Mouse (Mus musculus): ENCODE measurements around the gene Myo10.

Myo10 gene

GRCm38 (mm10) chr15:25611178-25611577 is 11.1 kb upstream of the Myo10 start:
- DNase-seq (ENCODE audit: low spot score in 2 of 2): no peak

DNA sequence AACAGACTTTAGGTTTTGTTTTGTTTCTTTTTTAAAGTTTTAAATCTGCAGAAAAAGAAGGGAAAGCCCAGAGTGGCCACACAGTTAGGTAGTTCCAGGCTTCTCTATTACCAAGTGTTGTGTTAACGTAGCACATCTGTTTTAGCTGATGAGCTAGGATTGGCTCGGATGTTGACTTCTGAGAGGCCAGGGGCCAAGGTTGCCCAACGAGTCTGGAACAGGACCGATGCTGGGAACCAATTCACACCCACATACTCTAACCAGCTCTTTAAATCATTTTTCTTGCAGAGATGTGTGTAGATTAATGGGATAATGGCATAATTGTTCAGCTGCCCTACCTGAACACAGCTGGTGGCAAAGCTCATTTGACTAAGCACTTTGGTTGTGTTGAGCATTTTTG is 1.8 kb upstream of the Myo10 start:
- DNase-seq (ENCODE audit: low spot score in 2 of 2): no peak

DNA sequence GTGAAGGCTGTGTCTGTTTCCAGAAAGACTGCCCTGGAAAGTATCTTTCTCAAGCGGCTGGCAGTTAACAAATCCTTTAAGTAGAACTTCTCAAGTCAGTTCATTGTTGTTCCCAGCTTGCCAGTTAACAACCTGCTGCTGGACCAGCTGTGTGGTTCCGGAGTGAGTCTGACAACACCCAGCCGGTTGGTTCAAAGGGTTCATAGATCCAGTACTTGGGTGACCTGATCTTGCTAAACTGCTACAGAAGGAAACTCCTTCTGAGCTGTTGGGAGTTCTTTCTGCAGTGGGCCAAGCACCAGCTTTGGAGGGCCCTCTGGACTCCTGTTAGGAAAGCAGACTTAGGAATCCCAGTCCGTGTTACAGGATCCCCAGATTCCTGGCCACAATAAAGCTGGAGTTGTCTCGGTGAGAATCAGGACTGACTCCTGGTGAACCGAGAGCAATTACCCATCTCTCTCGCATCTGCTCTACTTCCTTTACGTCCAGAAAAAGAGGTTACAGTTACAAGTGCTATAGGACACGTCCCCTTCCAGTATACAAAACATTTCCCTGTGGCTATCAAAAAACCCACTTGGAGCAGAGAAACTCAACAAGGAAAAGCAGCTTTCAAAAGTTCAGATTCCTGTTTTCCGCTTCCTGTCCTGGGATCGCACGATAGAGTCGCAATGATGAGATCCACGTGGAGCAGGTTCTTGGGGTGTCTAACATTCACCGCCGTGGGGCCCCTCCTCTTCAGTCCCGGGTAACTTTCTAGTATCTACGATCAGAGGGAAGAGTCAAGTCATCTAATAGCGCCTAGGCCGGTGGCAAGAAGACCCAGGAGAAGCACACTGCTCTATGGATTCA is 750 bp upstream of the Myo10 start:
- no peak for DNase-seq (ENCODE audit: low spot score in 2 of 2)

DNA sequence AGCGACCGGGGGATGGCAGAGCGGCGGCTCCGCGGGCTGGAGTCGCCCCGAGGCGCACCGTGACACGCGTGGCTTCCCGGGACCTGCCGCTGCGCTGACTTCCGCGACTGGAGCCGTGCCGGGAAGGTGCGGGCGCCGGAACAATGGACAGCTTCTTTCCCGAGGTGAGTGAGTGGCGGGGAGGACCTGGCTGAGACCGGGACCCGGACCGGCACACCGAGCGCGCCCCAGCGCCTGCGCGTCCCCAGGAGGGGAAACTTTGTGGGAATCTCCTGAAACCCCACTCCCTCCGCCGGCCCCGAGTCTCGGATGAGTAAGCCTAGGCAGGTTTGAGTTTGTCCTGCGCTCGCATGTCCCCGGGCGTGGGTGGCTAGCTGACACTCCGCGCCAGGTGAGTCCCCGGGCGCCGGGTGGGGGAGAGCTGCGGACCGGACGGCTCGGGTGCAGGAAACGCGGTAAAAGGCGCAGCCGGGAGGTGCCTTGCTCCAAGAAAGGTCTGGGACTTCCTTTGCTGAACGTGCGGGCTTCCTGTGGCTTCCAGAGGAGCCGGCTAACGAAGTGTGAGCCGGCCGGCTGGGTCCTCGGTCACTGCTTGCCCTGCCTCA is 644 bp downstream of the Myo10 start:
- no peak for DNase-seq (ENCODE audit: low spot score in 2 of 2)

- no peak for DNase-seq (ENCODE audit: low spot score in 2 of 2)
Measured at GRCm38 (mm10) chr15:25623556-25624180, 1.3 kb downstream of the Myo10 start.

DNA sequence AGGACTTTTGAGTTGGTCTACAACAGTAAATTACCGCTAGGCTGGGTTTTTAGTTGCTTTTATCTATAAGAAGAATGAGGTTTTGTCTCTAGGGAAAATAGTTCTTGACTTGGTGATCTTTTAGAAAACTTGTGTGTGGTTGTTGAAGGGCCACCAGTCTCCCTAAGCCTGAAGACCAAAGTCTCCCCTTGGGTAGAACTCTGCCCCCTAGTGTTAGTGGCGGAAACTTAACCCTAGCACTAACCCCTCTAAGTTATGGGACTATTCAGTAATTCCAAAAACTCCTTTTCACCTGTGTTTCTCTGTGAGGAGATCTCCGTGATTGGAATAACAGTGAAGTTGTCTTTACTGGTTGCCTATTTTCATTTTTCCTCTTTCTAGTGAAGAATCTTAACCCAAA is 1.9 kb downstream of the Myo10 start:
- no peak for DNase-seq (ENCODE audit: low spot score in 2 of 2)

- no peak for DNase-seq (ENCODE audit: low spot score in 2 of 2)
Measured at GRCm38 (mm10) chr15:25625471-25625870, 3.1 kb downstream of the Myo10 start.

GRCm38 (mm10) chr15:25627012-25627411 is 4.7 kb downstream of the Myo10 start:
- DNase-seq (ENCODE audit: low spot score in 2 of 2): no peak

GRCm38 (mm10) chr15:25628251-25628650 is 5.9 kb downstream of the Myo10 start:
- DNase-seq (ENCODE audit: low spot score in 2 of 2): no peak

GRCm38 (mm10) chr15:25630716-25631115 is 8.4 kb downstream of the Myo10 start:
- no peak for DNase-seq (ENCODE audit: low spot score in 2 of 2)

- no peak for DNase-seq (ENCODE audit: low spot score in 2 of 2)
Measured at GRCm38 (mm10) chr15:25631332-25631731, 9.0 kb downstream of the Myo10 start.

DNA sequence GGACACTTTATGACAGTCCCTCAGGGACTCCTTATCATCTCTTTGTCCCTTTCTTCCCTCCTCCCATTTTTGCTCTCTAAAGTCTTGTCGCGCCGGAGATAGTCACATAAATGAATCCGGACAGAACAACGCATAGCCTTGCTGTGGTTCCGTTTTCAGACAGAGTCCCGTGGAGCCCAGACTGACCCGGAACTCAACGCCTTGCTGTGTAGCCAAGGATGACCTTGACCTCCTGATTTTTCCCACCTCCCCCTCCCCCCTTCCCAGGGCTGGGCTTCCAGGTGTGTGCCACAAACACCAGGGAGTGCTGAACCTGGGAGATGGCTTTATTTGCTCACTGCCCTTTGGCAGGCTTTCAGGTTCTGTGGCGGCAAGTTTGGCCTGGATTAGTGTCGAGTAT is 10.6 kb downstream of the Myo10 start:
- DNase-seq (ENCODE audit: low spot score in 2 of 2): no peak

DNA sequence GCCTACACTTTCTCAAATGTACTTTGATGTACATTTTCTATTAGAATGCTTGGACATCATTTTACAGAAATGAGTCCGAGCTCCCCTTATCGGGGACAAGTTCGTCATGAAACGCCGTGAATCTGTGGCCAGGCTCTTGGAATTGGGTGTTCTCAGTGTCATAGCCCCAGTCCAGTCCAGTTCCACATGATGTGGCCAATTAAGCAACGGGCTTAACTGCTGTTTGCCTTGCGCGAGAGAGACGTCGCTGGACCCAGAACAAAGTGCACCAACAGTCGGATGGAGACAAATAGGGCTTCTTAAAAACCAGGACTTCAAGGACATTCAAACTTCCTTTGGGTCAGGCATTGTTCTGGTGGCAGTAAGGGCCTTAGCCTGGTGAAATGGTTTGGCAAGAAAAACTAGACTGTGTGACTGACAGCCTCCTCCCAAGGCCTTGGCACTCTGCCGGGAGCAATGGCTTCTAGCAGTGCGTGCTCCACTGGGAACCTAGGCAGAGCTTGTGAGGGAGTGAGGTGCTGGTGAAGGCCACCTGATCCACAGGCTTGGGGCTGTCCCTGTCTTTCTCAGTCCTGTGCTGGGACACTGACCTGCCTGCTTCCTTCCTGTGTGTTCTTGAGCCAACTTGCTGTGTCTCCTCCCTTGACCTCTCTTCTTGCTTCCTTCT is 11.5 kb downstream of the Myo10 start:
- DNase-seq (ENCODE audit: low spot score in 2 of 2): no peak

GRCm38 (mm10) chr15:25637727-25638126 is 15.4 kb downstream of the Myo10 start:
- peak; percentile 8 to 15 for DNase-seq (ENCODE audit: low spot score in 2 of 2)

DNA sequence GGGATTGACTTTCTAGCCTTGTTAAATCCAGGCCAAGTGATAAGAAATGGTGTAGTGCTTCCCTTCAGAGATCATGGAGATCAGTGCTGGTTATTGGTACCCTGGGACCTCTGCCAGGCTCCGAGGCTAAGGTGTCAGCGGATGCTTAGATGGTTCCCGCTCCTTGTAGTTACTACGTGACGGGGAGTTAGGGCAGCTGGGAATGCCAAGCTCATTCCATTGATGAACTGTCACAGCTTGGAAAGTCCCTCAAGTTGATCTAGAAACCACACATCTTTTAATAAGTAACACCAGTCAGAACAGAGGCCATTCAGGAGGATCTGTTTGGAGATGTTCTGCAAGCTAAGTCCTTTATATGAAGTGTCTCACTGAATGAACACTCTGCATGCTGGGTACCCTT is 16.9 kb downstream of the Myo10 start:
- no peak for DNase-seq (ENCODE audit: low spot score in 2 of 2)

GRCm38 (mm10) chr15:25640840-25641752 is 18.8 kb downstream of the Myo10 start:
- no peak for DNase-seq (ENCODE audit: low spot score in 2 of 2)

GRCm38 (mm10) chr15:25642214-25643058 is 20.1 kb downstream of the Myo10 start:
- DNase-seq (ENCODE audit: low spot score in 2 of 2): no peak

DNA sequence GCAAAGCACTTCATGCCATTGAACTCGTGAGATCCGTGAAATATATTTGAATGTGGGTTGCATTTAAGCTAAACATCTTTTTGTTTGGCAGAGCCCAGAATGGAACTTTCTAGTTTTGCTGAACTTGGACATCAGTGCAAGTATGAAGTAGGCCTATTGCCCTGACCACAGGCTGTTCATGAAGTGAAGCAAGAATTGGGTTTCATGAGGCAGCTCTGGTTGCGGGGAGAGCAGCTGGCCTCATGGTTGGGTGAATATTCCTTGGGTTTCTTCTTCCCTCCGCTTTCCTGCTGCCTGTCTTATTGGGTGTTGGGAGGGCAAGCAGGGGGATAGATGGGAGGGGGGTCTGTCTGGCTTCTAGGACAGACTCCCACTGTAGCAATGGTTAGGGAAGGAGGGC is 23.5 kb downstream of the Myo10 start:
- no peak for DNase-seq (ENCODE audit: low spot score in 2 of 2)

DNA sequence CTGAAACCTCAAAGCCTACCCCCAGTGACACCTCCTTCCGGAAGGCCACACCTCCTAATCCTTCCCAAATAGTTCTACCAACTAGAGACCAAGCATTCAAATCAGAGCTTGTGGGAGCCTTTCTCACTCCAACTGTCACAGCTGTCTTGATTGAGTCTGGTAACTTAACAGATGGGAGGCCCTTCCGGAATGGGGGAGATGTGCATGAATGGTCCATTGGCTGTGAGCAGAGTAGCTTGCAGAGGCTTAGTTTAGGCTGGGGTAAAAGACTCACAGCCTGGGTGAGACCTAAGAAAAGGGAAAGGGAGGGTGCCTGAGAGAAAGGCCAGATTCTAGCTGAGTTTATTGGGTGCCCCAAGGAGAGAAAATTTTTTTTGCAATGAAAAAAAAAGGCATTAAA is 26.0 kb downstream of the Myo10 start:
- no peak for DNase-seq (ENCODE audit: low spot score in 2 of 2)

DNA sequence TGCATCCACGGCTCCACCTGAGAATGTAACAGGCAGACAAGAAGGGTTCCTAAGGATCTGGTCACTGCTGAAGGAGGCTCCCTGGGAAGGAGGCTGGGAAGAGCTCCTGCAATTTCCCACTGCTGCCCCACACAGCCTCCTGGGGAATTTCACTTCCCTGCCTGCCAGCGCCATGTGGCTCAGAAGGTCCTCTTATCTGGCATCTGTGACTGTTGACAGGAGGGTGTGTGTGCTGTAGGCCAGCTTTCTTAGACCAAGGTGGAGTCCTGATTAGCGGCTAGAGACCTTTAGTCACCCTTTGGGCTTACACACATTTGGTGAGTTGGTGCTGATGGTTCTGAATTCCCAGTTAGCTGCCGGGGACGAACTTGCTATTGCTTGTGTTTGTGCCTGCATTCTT is 28.0 kb downstream of the Myo10 start:
- DNase-seq (ENCODE audit: low spot score in 2 of 2): no peak

Data from frontal cortex, postnatal 25 days (tissue).